Mouse (Mus musculus): ENCODE results near the gene Gm42417. TPM values are rescaled to one million over a fixed set of nuclear protein-coding genes. Genes with fewer than 3 reads are reported as not detected.

Gm42417 gene
- polyA plus RNA-seq, 1 experiment from 2014 or later = 0.50 TPM

DNA sequence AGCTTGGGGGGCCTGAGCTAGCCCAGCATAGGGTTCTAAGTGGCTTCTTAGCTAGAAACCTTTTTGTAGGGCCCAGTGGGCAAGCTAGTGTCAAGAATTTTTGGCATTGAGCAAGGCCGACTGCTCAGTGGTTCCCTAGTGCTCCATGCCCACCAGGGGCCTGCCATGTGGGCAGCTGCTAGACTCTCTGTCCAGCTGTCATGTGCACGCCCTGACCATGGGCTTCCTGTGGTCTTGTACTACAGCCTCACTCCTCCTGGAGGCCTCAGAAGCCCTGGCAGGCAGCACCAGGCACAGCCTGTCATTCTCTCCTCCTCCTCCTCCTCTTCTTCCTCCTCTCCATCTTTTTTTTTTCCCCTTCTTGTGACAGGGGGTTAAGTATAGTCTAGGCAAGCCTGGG is 41.9 kb downstream of the Gm42417 start:
- no peak for ATAC-seq (ENCODE audit: low FRiP score)
- Histone ChIP-seq H3K4me2 (no peak overlapping the region), H3K36me3 (replicated peaks) (peaks cover 10% of the 10 kb centered on the region), H3K27me3 (no peaks in the 10 kb centered on the region), H3K4me1 (peaks cover 4% of the 10 kb centered on the region), H3K9me3 (no peaks in the 10 kb centered on the region), H3K9ac (no peak overlapping the region), H3K4me3 (replicated peaks) (no peak overlapping the region), H3K27ac (no peak overlapping the region)
- 81% methylated on average over 2 of the region's 2 CpGs for WGBS

DNA sequence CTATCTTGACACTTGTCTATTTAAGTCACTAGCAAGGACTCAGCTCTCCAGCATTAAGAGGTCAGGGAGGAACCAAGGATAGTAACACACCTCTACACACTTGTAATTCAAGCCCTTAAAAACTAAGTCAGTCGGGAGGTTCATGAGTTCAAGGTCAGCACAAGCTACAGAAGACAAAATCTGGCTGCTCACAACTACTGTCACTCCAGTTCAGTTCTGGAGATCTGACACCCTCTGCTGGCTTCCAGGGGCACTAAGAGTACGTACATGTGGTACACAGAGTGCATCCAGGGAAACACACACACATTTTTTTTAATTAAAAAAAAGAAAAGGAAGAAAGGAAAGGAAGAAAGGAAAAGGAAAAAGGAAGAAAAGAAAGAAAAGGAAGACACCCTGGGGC is 42.5 kb downstream of the Gm42417 start:
- Histone ChIP-seq H3K36me3 (replicated peaks) (peaks cover 10% of the 10 kb centered on the region), H3K4me1 (peaks cover 6% of the 10 kb centered on the region), H3K27ac (no peak overlapping the region), H3K27me3 (no peaks in the 10 kb centered on the region), H3K4me3 (replicated peaks) (no peak overlapping the region), H3K4me2 (no peak overlapping the region), H3K9ac (no peak overlapping the region), H3K9me3 (no peaks in the 10 kb centered on the region)
- WGBS = 58% methylated on average over 2 of the region's 2 CpGs
- no peak for ATAC-seq (ENCODE audit: low FRiP score)

DNA sequence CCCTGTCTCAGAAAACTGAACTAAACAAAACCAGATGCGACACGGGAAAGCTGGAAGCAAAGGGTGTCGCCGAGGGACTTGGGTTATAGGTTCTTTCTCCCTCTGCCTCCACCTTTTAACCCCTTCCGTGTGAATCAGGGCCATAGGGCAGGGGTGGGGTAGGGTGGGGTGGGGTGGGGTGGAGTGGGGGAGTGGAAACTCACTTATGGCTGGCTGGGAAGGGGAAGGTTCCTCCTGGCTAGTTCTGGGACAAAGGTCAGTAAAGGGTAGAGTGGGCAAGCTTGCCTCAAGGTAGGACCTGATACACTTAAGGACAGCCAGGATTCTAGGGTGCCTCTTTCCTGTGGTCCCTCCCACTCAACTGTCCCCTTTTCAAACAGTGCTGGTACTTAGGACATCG is 45.9 kb downstream of the Gm42417 start:
- WGBS = 85% methylated on average over 6 of the region's 6 CpGs
- Histone ChIP-seq H3K4me3 (replicated peaks) (no peak overlapping the region), H3K27ac (no peak overlapping the region), H3K9ac (no peak overlapping the region), H3K4me2 (no peak overlapping the region), H3K36me3 (replicated peaks) (0 out of 2 replicates have a peak, but pooled peaks cover under 1% of the 10 kb centered on the region), H3K27me3 (no peaks in the 10 kb centered on the region), H3K4me1 (peaks cover 6% of the 10 kb centered on the region), H3K9me3 (no peaks in the 10 kb centered on the region)
- no peak for ATAC-seq (ENCODE audit: low FRiP score)

DNA sequence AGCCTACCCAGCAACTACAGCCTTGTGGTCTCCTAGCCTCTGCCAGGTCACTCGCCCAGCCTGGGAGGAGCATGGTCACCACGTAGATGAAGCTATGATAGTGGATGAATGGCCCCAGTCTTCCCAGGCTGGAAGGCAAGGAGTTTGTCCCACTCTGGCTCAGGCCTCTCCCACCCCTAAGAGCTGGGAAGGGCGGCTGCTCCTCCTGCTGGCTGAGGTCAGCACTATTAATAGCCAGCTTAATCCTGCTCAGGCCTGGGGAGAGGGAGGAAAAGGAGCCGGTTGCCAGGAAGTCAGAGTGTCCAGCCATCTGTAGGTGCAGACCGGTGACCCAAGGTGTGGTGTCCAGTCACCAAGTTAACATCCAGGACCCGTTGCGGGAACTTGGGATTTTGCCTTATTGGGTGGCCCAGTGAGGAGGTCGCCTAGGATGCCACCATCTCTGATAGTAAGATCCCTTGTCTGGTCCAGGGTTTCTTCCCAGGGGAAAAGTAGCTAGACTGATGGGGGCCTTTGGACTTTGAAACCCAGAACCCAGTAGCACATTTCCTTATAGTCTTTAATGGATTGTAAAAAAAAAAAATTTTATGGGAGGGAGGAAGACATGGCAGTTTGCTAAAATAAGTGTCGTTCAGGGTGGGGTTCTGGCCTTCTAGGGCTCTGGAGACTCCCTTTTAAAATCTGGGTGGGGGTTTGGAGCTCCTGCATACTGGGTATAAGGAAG is 46.7 kb downstream of the Gm42417 start:
- WGBS = 50% methylated on average over 9 of the region's 9 CpGs
- no peak overlapping the region for H3K4me2 ChIP-seq
- H3K9ac ChIP-seq = no peak overlapping the region
- no peaks in the 10 kb centered on the region for H3K36me3 ChIP-seq (replicated peaks)
- no peak overlapping the region for H3K4me3 ChIP-seq (replicated peaks)
- ATAC-seq (ENCODE audit: low FRiP score) = 0 out of 2 replicates have a peak, but pooled peaks have one; percentile 36
- H3K9me3 ChIP-seq = no peaks in the 10 kb centered on the region
- H3K4me1 ChIP-seq = peaks cover 6% of the 10 kb centered on the region
- no peaks in the 10 kb centered on the region for H3K27me3 ChIP-seq
- no peak overlapping the region for H3K27ac ChIP-seq

DNA sequence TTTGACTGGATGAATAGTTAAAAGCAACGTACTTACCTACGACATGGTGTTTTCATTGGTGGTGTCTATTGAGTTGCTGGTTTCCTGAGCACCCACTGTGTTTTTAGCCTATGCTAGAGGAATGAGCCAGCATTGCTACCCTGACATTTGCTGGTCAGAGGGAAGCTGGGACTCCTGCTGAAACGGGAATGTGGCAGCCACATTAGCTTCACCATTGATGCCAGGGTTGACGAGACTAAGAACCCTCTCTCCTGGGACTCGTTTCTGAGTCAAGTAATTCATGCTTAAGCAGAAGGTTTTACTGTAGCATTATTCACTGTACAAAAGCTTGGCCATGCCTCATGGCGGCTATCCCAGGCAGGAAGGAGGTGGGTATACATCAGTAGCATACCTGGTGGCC is 49.6 kb downstream of the Gm42417 start:
- ATAC-seq (ENCODE audit: low FRiP score) = no peak

DNA sequence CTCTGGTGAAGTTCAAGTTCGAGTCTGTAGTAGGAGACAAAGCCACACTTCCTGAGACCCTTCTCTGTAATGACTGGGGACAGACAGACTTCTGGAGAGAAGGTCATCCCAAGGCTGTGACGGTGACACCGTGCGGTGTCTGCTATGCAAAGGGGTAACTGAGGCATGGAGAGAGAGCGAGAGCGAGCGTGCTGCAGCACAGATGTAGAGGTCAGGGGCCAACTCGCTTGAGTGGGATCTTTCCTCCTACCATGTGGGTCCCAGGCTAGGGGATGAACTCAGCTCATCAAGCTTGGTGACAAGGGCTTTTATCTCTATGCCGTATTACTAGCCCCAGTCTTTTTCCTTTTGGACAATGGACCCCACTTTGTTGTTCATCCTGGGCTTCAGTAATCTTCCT is 52.1 kb downstream of the Gm42417 start:
- no peaks in the 10 kb centered on the region for H3K9me3 ChIP-seq
- H3K4me1 ChIP-seq = no peaks in the 10 kb centered on the region
- no peak overlapping the region for H3K4me3 ChIP-seq (replicated peaks)
- no peak overlapping the region for H3K9ac ChIP-seq
- no peak overlapping the region for H3K4me2 ChIP-seq
- no peak for ATAC-seq (ENCODE audit: low FRiP score)
- no peaks in the 10 kb centered on the region for H3K36me3 ChIP-seq (replicated peaks)
- 75% methylated on average over 9 of the region's 9 CpGs for WGBS
- no peaks in the 10 kb centered on the region for H3K27me3 ChIP-seq
- no peak overlapping the region for H3K27ac ChIP-seq

More for the DNA sequence above, 49.6 kb downstream of the Gm42417 start:
- H3K4me3 ChIP-seq (replicated peaks) = no peak overlapping the region
- no peak overlapping the region for H3K9ac ChIP-seq
- H3K4me2 ChIP-seq = no peak overlapping the region
- H3K9me3 ChIP-seq = no peaks in the 10 kb centered on the region
- no peaks in the 10 kb centered on the region for H3K27me3 ChIP-seq
- H3K36me3 ChIP-seq (replicated peaks) = no peaks in the 10 kb centered on the region
- H3K4me1 ChIP-seq = peaks cover 6% of the 10 kb centered on the region
- 74% methylated on average over 6 of the region's 6 CpGs for WGBS
- no peak overlapping the region for H3K27ac ChIP-seq

DNA sequence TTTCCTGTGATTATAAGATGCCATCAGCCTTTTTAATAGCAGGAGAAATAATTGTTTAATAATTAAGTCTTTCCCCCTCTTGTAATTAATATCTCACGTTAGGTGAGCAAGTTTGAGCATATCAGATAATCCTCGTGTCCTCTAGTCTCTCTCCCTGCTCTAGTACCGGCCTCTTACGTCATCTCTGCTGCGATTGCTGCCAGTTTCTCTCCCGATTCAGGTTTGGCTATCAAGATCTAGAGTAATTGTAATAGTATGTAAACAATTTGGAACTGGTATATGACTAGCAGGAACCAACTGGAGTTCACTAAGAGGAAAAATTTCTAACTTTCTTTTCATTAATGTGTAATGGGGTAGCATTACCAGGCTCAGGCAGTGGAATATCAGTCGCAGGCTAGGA is 54.1 kb downstream of the Gm42417 start:
- H3K4me3 ChIP-seq (replicated peaks) = no peak overlapping the region
- H3K4me1 ChIP-seq = no peaks in the 10 kb centered on the region
- no peaks in the 10 kb centered on the region for H3K27me3 ChIP-seq
- ATAC-seq (ENCODE audit: low FRiP score) = no peak
- no peaks in the 10 kb centered on the region for H3K36me3 ChIP-seq (replicated peaks)
- H3K4me2 ChIP-seq = no peak overlapping the region
- WGBS = 91% methylated on average over 7 of the region's 7 CpGs
- H3K9me3 ChIP-seq = no peaks in the 10 kb centered on the region
- no peak overlapping the region for H3K27ac ChIP-seq
- H3K9ac ChIP-seq = no peak overlapping the region

DNA sequence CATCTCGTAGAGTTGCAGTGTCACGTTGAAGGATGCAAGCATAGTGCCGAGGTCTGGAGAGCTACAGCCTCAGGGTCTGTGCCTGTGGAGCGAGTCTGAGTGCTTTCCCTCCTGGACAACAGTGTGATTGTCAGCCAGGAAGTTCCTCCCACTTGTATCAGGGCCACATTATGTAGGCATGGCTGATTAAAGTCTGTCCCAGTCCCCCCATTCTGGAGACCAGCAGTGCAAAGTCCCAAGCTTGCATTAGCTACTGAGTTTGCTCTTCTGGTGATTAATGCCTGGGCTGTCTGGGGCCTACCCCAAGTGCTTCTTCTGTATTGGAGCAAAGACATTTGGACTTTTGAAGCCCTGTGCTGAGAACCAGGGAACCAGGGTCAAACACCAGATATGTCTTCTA is 55.4 kb downstream of the Gm42417 start:
- no peak overlapping the region for H3K4me3 ChIP-seq (replicated peaks)
- ATAC-seq (ENCODE audit: low FRiP score) = no peak
- 68% methylated on average over 4 of the region's 4 CpGs for WGBS
- H3K36me3 ChIP-seq (replicated peaks) = no peaks in the 10 kb centered on the region
- no peak overlapping the region for H3K9ac ChIP-seq
- no peaks in the 10 kb centered on the region for H3K4me1 ChIP-seq
- H3K9me3 ChIP-seq = no peaks in the 10 kb centered on the region
- H3K27ac ChIP-seq = no peak overlapping the region
- no peak overlapping the region for H3K4me2 ChIP-seq
- no peaks in the 10 kb centered on the region for H3K27me3 ChIP-seq

Small RNAs within 50 kb of the gene (microRNA-seq; reads per million reads assigned to microRNA genes)
- gene Gm47280 = not detected

Other genes with a start within 250 kb of the Gm42417 start
- gene Arid5a, start 231.7 kb downstream of the Gm42417 start, polyA plus RNA-seq (2016; fragmentation: Nextera tagmentation; extraction: Ambion mirVana) = 2.0 and 2.1 TPM in 2 replicates
- gene Kansl3, start 170.2 kb downstream of the Gm42417 start, polyA plus RNA-seq (2016; fragmentation: Nextera tagmentation; extraction: Ambion mirVana) = 47.2 and 48.0 TPM in 2 replicates
- 2.0 and 2.5 TPM in 2 replicates for gene Fer1l5, start 167.1 kb downstream of the Gm42417 start, polyA plus RNA-seq (2016; fragmentation: Nextera tagmentation; extraction: Ambion mirVana)
- 67.1 and 71.4 TPM in 2 replicates for gene Lman2l, start 94.2 kb downstream of the Gm42417 start, polyA plus RNA-seq (2016; fragmentation: Nextera tagmentation; extraction: Ambion mirVana)
- 9.9 and 11.3 TPM in 2 replicates for gene Cnnm4, start 67.8 kb downstream of the Gm42417 start, polyA plus RNA-seq (2016; fragmentation: Nextera tagmentation; extraction: Ambion mirVana)
- 3.4 and 4.5 TPM in 2 replicates for gene Cnnm3, start 27.6 kb downstream of the Gm42417 start, polyA plus RNA-seq (2016; fragmentation: Nextera tagmentation; extraction: Ambion mirVana)
- gene Ankrd23, start 2.5 kb downstream of the Gm42417 start, polyA plus RNA-seq (2016; fragmentation: Nextera tagmentation; extraction: Ambion mirVana) = 14.8 and 15.0 TPM in 2 replicates
- 16.7 and 17.9 TPM in 2 replicates for gene Ankrd39, start 8.0 kb upstream of the Gm42417 start, polyA plus RNA-seq (2016; fragmentation: Nextera tagmentation; extraction: Ambion mirVana)
- gene Sema4c, start 18.9 kb upstream of the Gm42417 start, polyA plus RNA-seq (2016; fragmentation: Nextera tagmentation; extraction: Ambion mirVana) = 29.8 and 31.7 TPM in 2 replicates
- gene Fam178b, start 143.8 kb upstream of the Gm42417 start, polyA plus RNA-seq (2016; fragmentation: Nextera tagmentation; extraction: Ambion mirVana) = 0.18 TPM in 1 of 2 replicates, not detected in the other
- 447 and 453 TPM in 2 replicates for gene Cox5b, start 152.0 kb upstream of the Gm42417 start, polyA plus RNA-seq (2016; fragmentation: Nextera tagmentation; extraction: Ambion mirVana)
- 0.41 TPM in 1 of 2 replicates, not detected in the other for gene 4933424G06Rik, start 170.7 kb upstream of the Gm42417 start, polyA plus RNA-seq (2016; fragmentation: Nextera tagmentation; extraction: Ambion mirVana)
- 102 and 105 TPM in 2 replicates for gene Actr1b, start 175.0 kb upstream of the Gm42417 start, polyA plus RNA-seq (2016; fragmentation: Nextera tagmentation; extraction: Ambion mirVana)
- gene Zap70, start 222.4 kb upstream of the Gm42417 start, polyA plus RNA-seq (2016; fragmentation: Nextera tagmentation; extraction: Ambion mirVana) = 0.41 and 0.55 TPM in 2 replicates

Data from forebrain, embryonic 12.5 days (tissue).